Mouse (Mus musculus): Measurements from ENCODE around the gene Ubxn11.

GRCm38 (mm10) chr4:134155961-134156465, 53.6 kb downstream of the Ubxn11 start:
- no peak for TF ChIP-seq CTCF (IDR thresholded peaks at IDR 0.05; ENCODE audit: borderline replicate concordance, insufficient read depth, low read depth, low read length)
- no peak for TF ChIP-seq POLR2A (IDR thresholded peaks at IDR 0.05; ENCODE audit: borderline replicate concordance, insufficient read depth, low read length)

Measured in cerebellum, adult 2 months (tissue).